Mouse (Mus musculus) midbrain, embryonic 14.5 days (tissue): ENCODE results near the gene Appl2. TPM values are rescaled to one million over a fixed set of nuclear protein-coding genes. Genes with fewer than 3 reads are reported as not detected.

ENCODE experiments used
- ATAC-seq: fragments of 200-750 bp; cut with Nextera tagmentation; 2 replicates; pipeline ENCODE4 v1.8.0; 2017; ENCODE audit warnings: moderate number of reproducible peaks, moderate library complexity; ENCODE audit not compliant: low FRiP score, low TSS enrichment
- DNase-seq: peaks from one replicate; pipeline ENCODE4 v3.0.0-alpha.2; 2015
- H3K27ac ChIP-seq: fragments of 300-500 bp; sonication (generic); replicated peaks from 2 replicates; pipeline ENCODE4 v1.5.1; 2014; ENCODE audit warnings: mild to moderate bottlenecking, low read depth, low read length, moderate library complexity
- H3K27me3 ChIP-seq: fragments of 300-500 bp; sonication (generic); 2 replicates; pipeline ENCODE4 v1.6.1; 2014; ENCODE audit warnings: low read length, control low read depth, mixed read lengths; ENCODE audit not compliant: control insufficient read depth, insufficient read depth
- H3K36me3 ChIP-seq: fragments of 300-500 bp; sonication (generic); 2 replicates; pipeline ENCODE4 v1.6.1; 2014; ENCODE audit warnings: low read length, control low read depth; ENCODE audit not compliant: control insufficient read depth, insufficient read depth
- H3K4me1 ChIP-seq: fragments of 300-500 bp; sonication (generic); 2 replicates; pipeline ENCODE4 v1.6.1; 2014; ENCODE audit warnings: mild to moderate bottlenecking, antibody characterized with exemption, low read length, control low read depth; ENCODE audit not compliant: control insufficient read depth, insufficient read depth
- H3K4me2 ChIP-seq: fragments of 300-500 bp; sonication (generic); 2 replicates; pipeline ENCODE4 v1.6.1; 2014; ENCODE audit warnings: mild to moderate bottlenecking, low read length, moderate library complexity
- H3K4me3 ChIP-seq: fragments of 300-500 bp; sonication (generic); replicated peaks from 2 replicates; pipeline ENCODE4 v1.5.1; 2014; ENCODE audit warnings: low read depth, low read length
- H3K9ac ChIP-seq: fragments of 300-500 bp; sonication (generic); replicated peaks from 2 replicates; pipeline ENCODE4 v1.6.1; 2014; ENCODE audit warnings: mild to moderate bottlenecking, low read length, moderate library complexity
- H3K9me3 ChIP-seq: fragments of 300-500 bp; sonication (generic); 2 replicates; pipeline ENCODE4 v1.6.1; 2016; ENCODE audit warnings: low read length, control low read depth, mixed read lengths; ENCODE audit not compliant: control insufficient read depth
- WGBS: fragments of 180-500 bp; shearing (Covaris S2); extraction: QIAGEN DNeasy Blood & Tissue Kit; methylation state at CpG from one replicate; pipeline ENCODE4 v1.1.7; 2014; 5-methylcytosine and 5-hydroxymethylcytosine counted together
- polyA plus RNA-seq: library from polyadenylated mRNA; unstranded; fragments of >200 nt; fragmentation: Nextera tagmentation; extraction: Ambion mirVana; gene quantifications from 2 replicates; pipeline ENCODE4 v1.2.1, GENCODE M21; 2014

The Appl2 gene
- polyA plus RNA-seq, 1 experiment from 2014 or later: 38.7 TPM

DNA sequence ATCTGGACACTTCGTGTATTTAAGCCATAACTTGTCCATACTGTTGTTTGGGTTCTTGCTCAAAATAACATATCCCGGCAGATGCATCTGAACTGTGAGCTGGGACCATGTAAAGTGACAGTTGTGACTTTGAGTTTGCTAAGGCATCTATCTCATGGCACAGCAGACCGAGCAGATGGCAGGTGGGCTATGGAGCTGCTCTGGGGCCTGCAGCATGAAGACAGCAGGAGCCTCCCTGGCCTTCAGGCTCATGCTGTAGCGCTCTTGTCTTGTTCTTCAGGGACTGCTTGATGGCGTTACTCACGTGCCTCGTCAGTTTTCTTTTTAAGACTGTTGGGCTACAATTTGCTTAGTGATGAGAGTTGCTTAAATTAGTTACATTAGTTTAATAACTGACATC, 55.9 kb downstream of the Appl2 start:
- H3K9ac ChIP-seq: no peak overlapping the region
- ATAC-seq (no peak), DNase-seq (no peak)
- H3K4me1 ChIP-seq: no peaks in the 10 kb centered on the region
- 93% methylated on average over 7 of the region's 7 CpGs for WGBS
- no peak overlapping the region for H3K27ac ChIP-seq
- H3K9me3 ChIP-seq: no peaks in the 10 kb centered on the region
- no peaks in the 10 kb centered on the region for H3K27me3 ChIP-seq
- peaks cover 81% of the 10 kb centered on the region for H3K36me3 ChIP-seq
- no peak overlapping the region for H3K4me2 ChIP-seq
- no peak overlapping the region for H3K4me3 ChIP-seq

DNA sequence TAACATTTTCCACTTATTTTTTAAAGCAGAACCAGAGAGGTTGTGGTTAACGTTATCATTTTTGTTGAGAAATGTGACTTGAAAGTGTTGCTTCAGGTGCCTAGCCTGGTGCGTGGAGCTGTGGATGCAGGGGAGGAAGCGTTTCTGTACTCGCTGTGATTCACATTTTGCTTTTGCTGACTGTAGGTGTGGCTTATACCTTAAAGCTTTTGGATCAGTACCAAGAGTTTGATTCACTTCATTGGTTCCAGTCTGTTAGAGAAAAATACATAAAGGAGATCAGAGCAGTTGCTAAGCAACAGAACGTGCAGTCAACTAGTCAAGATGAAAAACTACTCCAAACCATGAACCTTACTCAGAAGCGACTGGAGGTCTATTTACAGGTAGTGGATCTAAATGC, 57.7 kb downstream of the Appl2 start:
- H3K9me3 ChIP-seq: no peaks in the 10 kb centered on the region
- H3K4me3 ChIP-seq: no peak overlapping the region
- H3K4me1 ChIP-seq: no peaks in the 10 kb centered on the region
- H3K9ac ChIP-seq: no peak overlapping the region
- no peak for DNase-seq
- no peak overlapping the region for H3K27ac ChIP-seq
- no peaks in the 10 kb centered on the region for H3K27me3 ChIP-seq
- ATAC-seq: no peak
- peaks cover 88% of the 10 kb centered on the region for H3K36me3 ChIP-seq
- WGBS: 78% methylated on average over 6 of the region's 6 CpGs
- H3K4me2 ChIP-seq: no peak overlapping the region

DNA sequence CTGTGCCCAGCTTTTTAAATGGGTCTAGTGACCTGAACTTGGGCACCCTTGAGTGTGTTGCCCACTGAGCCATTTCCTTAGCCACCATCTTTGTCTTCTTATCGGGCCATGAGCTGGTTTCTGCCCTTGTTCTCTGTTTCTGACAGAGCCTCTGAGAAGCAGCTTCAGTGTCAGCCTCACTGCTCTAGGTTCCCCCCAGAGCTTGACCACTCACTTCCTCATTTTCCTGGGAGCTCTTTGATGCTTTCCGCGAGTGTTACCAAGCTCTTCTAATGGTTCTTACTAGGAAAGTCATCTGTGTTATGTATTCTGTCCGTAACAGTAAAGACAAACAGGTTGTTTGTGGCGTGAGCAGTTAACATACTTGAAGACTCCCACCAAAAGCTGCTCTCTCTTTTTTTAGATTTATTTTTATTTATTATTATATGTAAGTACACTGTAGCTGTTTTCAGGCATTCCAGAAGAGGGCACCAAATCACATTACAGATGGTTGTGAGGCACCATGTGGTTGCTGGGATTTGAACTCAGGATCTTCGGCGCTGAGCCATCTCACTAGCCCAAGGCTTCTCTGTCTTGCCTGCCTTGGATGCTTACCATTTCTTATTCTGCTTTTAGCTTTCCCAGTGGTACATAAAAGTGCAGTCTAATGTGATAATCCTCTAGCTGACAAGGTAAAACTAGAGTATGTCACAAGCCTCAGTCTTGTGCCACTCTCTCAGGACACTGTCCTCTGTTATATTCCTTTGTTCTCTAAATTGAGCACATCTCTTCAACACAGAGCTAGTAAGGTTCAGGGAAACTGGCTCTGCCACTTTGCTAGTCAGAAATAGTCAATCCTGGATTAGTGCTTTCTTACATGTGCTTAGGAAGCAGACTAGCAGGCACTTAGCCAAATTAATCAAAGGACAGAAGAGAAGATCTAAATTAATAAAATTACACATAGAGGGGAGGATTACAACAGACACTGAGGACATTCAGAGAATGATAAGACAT, 82.8 kb downstream of the Appl2 start:
- no peak overlapping the region for H3K4me3 ChIP-seq
- H3K9ac ChIP-seq: no peak overlapping the region
- DNase-seq (no peak), ATAC-seq (no peak)
- 96% methylated on average over 7 of the region's 7 CpGs for WGBS
- peaks cover 89% of the 10 kb centered on the region for H3K36me3 ChIP-seq
- H3K4me2 ChIP-seq: no peak overlapping the region
- no peaks in the 10 kb centered on the region for H3K9me3 ChIP-seq
- no peaks in the 10 kb centered on the region for H3K27me3 ChIP-seq
- H3K4me1 ChIP-seq: no peaks in the 10 kb centered on the region
- no peak overlapping the region for H3K27ac ChIP-seq

DNA sequence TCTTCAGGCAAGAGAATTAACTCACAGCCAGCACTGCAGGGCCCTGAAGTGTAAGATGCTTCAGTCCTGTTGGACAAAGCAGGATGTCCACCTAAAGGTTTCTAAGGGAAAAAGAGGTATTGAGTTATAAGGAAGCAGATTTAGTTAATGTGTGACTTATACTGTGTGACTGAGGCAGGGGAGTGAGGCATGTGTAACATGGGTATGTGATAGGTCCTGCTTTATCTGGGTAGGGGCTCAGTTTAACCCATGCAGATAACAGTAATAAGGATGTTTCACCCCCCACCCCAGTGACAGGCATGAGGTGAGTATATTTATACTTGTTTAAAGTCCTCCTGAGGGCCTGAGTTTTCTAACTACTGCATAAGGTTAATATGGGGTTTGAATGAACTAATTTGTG, 85.5 kb downstream of the Appl2 start:
- Histone ChIP-seq H3K36me3 (peaks cover 87% of the 10 kb centered on the region), H3K9me3 (no peaks in the 10 kb centered on the region), H3K4me3 (no peak overlapping the region), H3K27ac (no peak overlapping the region), H3K4me1 (no peaks in the 10 kb centered on the region), H3K27me3 (no peaks in the 10 kb centered on the region), H3K4me2 (no peak overlapping the region), H3K9ac (no peak overlapping the region)
- ATAC-seq: no peak
- DNase-seq: no peak

Other genes with a start within 250 kb of the Appl2 start
- 16.0 and 18.5 TPM in 2 replicates for gene Aldh1l2, start 114.6 kb downstream of the Appl2 start, polyA plus RNA-seq
- gene Washc4, start 105.0 kb downstream of the Appl2 start, polyA plus RNA-seq: 20.7 and 35.0 TPM in 2 replicates
- 65.9 and 76.9 TPM in 2 replicates for gene 1500009L16Rik, start 74.1 kb upstream of the Appl2 start, polyA plus RNA-seq